Mouse (Mus musculus): ENCODE data around the gene Figla. TPM values are rescaled to one million over a fixed set of nuclear protein-coding genes. Genes with fewer than 3 reads are reported as not detected.
"Not testable (repeated sequence)": the region's sequence is repeated elsewhere in the genome, so short reads cannot be mapped to it uniquely, and the experiment has no call there.

The Figla gene
- polyA plus RNA-seq, 1 experiment from 2014 or later = not detected

DNA sequence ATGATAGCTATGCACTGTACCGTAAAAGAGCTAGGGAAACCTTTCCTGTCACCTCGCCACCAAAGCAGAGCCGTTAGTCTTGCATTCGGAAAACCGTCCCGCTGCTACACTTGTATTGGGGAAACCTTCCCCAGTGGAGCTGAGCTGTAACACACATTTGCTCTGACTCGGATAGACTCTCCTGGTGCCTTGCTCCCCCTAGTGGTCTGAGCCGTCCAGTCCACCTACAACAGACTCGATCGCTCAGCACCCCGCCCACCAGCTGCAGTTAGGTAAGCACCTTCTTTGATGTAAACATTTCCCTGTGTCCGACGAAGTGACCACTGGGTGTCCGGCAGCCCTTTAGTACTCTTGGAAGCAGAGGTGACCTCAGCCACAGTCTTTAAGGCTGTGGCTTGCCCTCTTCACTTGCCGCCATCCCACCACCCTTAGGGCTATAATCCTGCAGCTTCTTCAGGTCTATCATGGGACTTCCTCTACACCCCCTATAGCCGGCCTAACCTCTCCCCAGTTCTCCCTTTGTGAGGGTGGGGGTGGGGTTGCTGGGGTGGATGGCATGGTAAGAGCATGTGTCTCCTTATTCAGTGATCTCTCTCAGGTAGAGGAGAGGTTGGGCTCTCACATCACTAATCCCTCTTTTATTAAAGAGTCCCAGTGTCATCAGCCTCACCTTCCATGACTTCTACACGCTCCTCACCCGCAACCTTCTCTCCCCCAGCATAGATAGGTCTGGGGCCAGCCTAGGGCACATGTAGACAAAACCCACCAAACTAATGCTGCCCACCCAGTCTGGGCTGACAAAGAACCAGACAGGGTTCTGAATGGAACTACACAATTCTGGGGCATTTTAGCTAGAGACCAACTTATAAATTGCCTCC is 11.5 kb upstream of the Figla start:
- peak; percentile 93; the same call in 1 of the 2 replicates for ATAC-seq (ENCODE audit: low FRiP score, low read depth)
- 0 out of 2 replicates have a peak overlapping the region, but pooled peaks have one; percentile 36 for H3K9ac ChIP-seq

DNA sequence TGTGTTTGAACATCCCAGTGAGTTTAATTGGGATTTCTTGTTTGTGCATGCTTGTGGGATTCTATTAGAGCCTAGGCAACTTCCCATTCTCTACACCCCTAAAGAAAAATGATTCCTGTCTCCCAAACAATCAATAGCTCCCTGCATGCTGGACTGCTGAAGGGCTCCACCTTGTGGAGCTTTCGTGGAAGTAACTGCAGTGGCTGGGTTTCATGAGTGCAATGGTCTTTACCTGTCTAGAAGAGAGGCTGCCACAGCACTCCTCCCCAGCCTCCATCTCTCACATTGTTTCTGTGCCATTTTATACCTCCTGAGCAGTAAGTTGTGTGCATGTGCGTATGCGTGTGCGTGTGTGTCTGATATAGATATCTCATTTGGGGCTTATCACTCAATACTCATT is 6.0 kb upstream of the Figla start:
- Histone ChIP-seq H3K27me3 (no peaks in the 10 kb centered on the region), H3K4me3 (no peak overlapping the region), H3K36me3 (no peaks in the 10 kb centered on the region), H3K9me3 (no peaks in the 10 kb centered on the region), H3K4me1 (replicated peaks) (no peaks in the 10 kb centered on the region), H3K27ac (replicated peaks) (no peak overlapping the region), H3K4me2 (no peak overlapping the region), H3K9ac (no peak overlapping the region)
- WGBS = 39% methylated on average over 4 of the region's 4 CpGs
- ATAC-seq (ENCODE audit: low FRiP score, low read depth) = peak; percentile 69

More for the DNA sequence above, 11.5 kb upstream of the Figla start:
- Histone ChIP-seq H3K4me3 (peak overlapping the region; percentile 24), H3K9me3 (no peaks in the 10 kb centered on the region), H3K4me2 (peak overlapping the region; percentile 59), H3K4me1 (replicated peaks) (peaks cover 7% of the 10 kb centered on the region), H3K36me3 (no peaks in the 10 kb centered on the region), H3K27me3 (no peaks in the 10 kb centered on the region), H3K27ac (replicated peaks) (no peak overlapping the region)
- 13% methylated on average over 18 of the region's 18 CpGs for WGBS

DNA sequence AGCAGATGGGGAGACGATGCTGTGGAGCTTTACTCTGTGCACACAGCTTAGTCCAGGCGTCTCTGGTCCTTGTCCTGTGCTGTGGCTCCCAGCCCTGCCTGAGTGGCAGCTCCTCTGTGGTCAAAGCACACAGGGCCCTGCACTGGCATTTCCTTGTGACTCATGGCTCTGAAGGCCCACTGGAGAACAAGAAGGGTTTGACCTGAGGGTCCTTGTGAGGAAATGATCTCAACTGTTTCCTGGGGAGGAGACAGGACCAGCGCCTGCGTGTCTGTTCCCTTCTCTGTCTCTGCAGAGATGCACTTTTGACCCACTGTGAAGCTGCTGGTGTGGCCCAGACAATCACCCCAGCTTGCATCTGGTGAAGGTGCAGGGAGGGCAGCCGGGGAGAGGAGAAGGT is 1.2 kb upstream of the Figla start:
- H3K27me3 ChIP-seq; H3K9ac ChIP-seq; H3K36me3 ChIP-seq; ATAC-seq (ENCODE audit: low FRiP score, low read depth); H3K27ac ChIP-seq (replicated peaks); H3K9me3 ChIP-seq; H3K4me2 ChIP-seq; H3K4me3 ChIP-seq; H3K4me1 ChIP-seq (replicated peaks): not testable (repeated sequence)
- 77% methylated on average over 5 of the region's 5 CpGs for WGBS

- Histone ChIP-seq H3K4me2 (no peak overlapping the region), H3K9ac (no peak overlapping the region), H3K27me3 (no peaks in the 10 kb centered on the region), H3K36me3 (no peaks in the 10 kb centered on the region), H3K9me3 (no peaks in the 10 kb centered on the region), H3K4me3 (no peak overlapping the region), H3K4me1 (replicated peaks) (no peaks in the 10 kb centered on the region), H3K27ac (replicated peaks) (no peak overlapping the region)
- WGBS = 85% methylated on average over 23 of the region's 23 CpGs
- ATAC-seq (ENCODE audit: low FRiP score, low read depth) = no peak
Observed at GRCm38 (mm10) chr6:86016793-86017350, 901 bp downstream of the Figla start.

DNA sequence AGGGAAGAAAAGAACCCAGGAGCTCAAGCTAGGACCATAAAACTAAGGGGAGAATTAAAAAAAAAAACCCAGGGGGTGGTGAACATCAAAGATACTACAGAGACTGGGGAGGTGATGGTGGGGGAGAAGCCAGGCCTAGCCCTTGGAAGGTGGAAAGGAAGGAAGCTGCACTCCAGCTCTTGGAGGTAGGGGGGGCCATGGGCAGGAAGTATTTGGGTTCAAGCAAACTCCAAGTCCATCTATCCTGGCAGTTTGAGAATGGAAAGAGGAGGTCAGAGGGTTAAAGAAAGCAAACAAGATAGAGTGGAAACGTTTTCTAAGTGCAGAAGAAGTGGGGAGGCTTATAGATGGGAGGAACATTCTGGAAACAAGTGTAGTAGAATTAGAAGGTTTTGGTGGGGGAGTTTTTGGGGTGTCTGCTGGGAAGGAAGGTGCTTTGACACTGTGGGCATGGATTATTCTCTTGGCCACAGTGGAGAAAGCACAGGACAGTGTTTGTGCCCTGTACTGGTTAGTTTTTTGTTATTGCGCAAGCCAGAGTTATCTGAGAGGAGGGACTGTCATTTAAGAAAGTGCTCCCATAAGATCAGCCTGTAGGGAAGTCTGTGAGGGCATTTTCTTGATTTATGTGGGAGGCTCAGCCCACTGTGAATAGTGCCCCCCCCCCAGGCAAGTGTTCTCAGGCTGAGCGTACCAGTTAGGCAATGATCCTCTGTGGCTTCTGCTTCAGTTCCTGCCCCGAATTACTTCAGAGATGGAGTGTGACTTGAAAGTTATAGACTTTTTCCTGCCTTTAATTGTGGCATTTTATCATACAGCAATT is 3.7 kb downstream of the Figla start:
- Histone ChIP-seq H3K4me2 (no peak overlapping the region), H3K4me1 (replicated peaks) (no peaks in the 10 kb centered on the region), H3K27me3 (no peaks in the 10 kb centered on the region), H3K9me3 (no peaks in the 10 kb centered on the region), H3K9ac (no peak overlapping the region), H3K36me3 (no peaks in the 10 kb centered on the region), H3K4me3 (no peak overlapping the region), H3K27ac (replicated peaks) (no peak overlapping the region)
- WGBS = 65% methylated on average over 4 of the region's 4 CpGs
- ATAC-seq (ENCODE audit: low FRiP score, low read depth) = no peak

DNA sequence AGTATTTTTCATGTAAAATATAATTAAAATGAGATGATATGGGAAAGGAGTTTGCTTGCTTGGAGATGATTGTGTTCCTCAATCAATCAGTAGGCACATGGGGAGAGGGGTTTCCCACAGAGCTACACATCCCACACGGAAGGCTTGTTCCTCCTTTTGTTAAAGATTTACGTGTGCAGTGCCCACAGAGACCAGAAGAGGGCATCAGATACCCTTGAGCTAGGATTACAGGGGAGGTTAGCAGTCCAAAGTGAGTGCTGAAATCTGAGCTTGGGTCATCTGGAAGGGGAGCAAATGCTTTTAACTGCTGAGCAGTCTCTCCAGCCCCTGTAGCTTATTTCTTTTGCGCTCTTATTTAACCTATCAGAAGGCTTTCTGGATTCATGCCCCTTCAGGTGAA is 5.0 kb downstream of the Figla start:
- Histone ChIP-seq H3K27ac (replicated peaks) (no peak overlapping the region), H3K4me1 (replicated peaks) (no peaks in the 10 kb centered on the region), H3K4me2 (no peak overlapping the region), H3K4me3 (no peak overlapping the region), H3K9ac (no peak overlapping the region), H3K36me3 (no peaks in the 10 kb centered on the region), H3K9me3 (no peaks in the 10 kb centered on the region), H3K27me3 (no peaks in the 10 kb centered on the region)
- 23% methylated on average over 3 of the region's 3 CpGs for WGBS
- ATAC-seq (ENCODE audit: low FRiP score, low read depth) = no peak

GRCm38 (mm10) chr6:86026632-86027292 is 10.8 kb downstream of the Figla start:
- H3K4me3 ChIP-seq = no peak overlapping the region
- H3K9ac ChIP-seq = no peak overlapping the region
- 84% methylated on average over 8 of the region's 8 CpGs for WGBS
- H3K27ac ChIP-seq (replicated peaks) = no peak overlapping the region
- peaks cover 25% of the 10 kb centered on the region for H3K4me1 ChIP-seq (replicated peaks)
- no peaks in the 10 kb centered on the region for H3K27me3 ChIP-seq
- H3K4me2 ChIP-seq = no peak overlapping the region
- no peak for ATAC-seq (ENCODE audit: low FRiP score, low read depth)
- no peaks in the 10 kb centered on the region for H3K9me3 ChIP-seq
- H3K36me3 ChIP-seq = no peaks in the 10 kb centered on the region

- H3K9ac ChIP-seq = peak overlapping the region; percentile 86
- H3K27ac ChIP-seq (replicated peaks) = peak overlapping the region; percentile 93
- no peaks in the 10 kb centered on the region for H3K27me3 ChIP-seq
- H3K9me3 ChIP-seq = no peaks in the 10 kb centered on the region
- 46% methylated on average over 2 of the region's 2 CpGs for WGBS
- H3K4me2 ChIP-seq = peak overlapping the region; percentile 68
- H3K4me3 ChIP-seq = peak overlapping the region; percentile 63
- peaks cover 39% of the 10 kb centered on the region for H3K4me1 ChIP-seq (replicated peaks)
- peak; percentile 44; the same call in 1 of the 2 replicates for ATAC-seq (ENCODE audit: low FRiP score, low read depth)
- no peaks in the 10 kb centered on the region for H3K36me3 ChIP-seq
Observed at GRCm38 (mm10) chr6:86028150-86028549, 12.2 kb downstream of the Figla start.

DNA sequence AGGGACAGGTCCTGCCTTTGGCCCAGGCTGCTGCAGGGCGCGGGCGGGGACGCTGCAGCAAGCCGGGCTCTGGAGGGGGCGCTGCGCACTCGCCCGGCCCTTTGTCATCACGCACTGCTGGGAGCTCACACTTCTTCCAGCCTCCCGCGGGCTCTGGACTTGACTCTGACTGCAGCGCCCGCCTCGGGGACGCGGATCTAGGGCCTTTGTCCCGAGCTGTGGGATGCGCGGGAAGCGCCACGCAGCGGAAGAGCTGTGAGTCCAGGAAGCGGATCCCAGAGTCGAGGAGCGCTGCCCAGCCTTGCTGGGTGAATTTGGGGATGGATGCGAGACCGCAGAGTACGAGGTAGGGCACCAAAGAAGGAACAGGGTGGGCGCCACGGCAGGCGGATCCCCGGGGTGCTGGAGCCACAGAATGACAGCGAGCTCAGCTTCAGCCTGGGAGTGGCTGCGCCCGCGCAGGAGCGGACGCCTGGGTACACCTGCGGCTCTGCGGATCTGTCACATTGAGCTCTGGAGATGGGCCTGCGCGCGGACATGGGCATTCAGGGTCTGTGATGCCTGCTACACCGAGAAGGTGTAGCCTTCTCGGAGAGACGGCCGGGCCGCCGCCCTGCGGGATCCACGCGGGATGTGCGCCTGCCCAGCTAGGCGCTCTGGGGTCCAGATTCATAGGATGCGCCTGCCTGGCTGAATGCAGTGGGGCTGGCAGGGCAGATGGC is 12.8 kb downstream of the Figla start, which contains the start of gene Add2:
Gene Add2, plus strand, starts transcription at position 81 of the 722 bp plus-strand sequence.
- WGBS = under 1% methylated on average over 56 of the region's 56 CpGs
- no peaks in the 10 kb centered on the region for H3K36me3 ChIP-seq
- peak; percentile 86 for ATAC-seq (ENCODE audit: low FRiP score, low read depth)

DNA sequence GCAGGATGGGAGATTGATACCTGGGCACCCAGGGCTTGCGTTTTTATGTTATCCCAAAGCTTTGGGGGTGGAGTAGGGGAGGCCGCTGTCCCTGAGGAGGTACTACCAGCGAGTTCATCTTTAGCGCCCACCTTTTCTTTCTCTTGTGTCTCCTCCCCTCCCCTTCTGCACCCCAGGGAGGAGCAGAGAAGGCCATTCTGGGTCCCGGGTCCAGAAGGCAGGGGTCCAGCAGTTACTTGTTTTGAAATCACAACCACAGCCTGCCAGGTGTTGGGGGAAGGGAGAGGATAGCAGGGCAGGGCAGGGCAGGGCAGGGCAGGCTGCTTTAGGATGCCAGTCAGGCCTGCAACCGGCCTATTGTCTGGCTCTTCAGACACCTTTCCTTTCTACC is 13.3 kb downstream of the Figla start:
- peak overlapping the region; percentile 68 for H3K4me2 ChIP-seq
- 2% methylated on average over 6 of the region's 6 CpGs for WGBS
- no peaks in the 10 kb centered on the region for H3K9me3 ChIP-seq
- peak overlapping the region; percentile 93 for H3K27ac ChIP-seq (replicated peaks)
- 0 out of 2 replicates have a peak, but pooled peaks have one; percentile 12 for ATAC-seq (ENCODE audit: low FRiP score, low read depth)
- H3K36me3 ChIP-seq = no peaks in the 10 kb centered on the region
- H3K4me3 ChIP-seq = peak overlapping the region; percentile 63
- H3K9ac ChIP-seq = peak overlapping the region; percentile 86
- peaks cover 49% of the 10 kb centered on the region for H3K4me1 ChIP-seq (replicated peaks)
- H3K27me3 ChIP-seq = no peaks in the 10 kb centered on the region

More for the DNA sequence above, 12.8 kb downstream of the Figla start, which contains the start of gene Add2:
- Histone ChIP-seq H3K27ac (replicated peaks) (peak within 1 kb of the TSS; percentile 93), H3K4me2 (peak within 1 kb of the TSS; percentile 68), H3K4me1 (replicated peaks) (peaks cover 45% of the 10 kb centered on the region), H3K9me3 (no peaks in the 10 kb centered on the region), H3K27me3 (no peaks in the 10 kb centered on the region), H3K9ac (peak within 1 kb of the TSS; percentile 86), H3K4me3 (peak within 1 kb of the TSS; percentile 63)

GRCm38 (mm10) chr6:86031527-86031926 is 15.6 kb downstream of the Figla start:
- WGBS = 53% methylated on average over 2 of the region's 2 CpGs
- H3K4me3 ChIP-seq = peak overlapping the region; percentile 63
- no peaks in the 10 kb centered on the region for H3K27me3 ChIP-seq
- H3K9me3 ChIP-seq = no peaks in the 10 kb centered on the region
- H3K4me2 ChIP-seq = peak overlapping the region; percentile 68
- ATAC-seq (ENCODE audit: low FRiP score, low read depth) = no peak
- no peaks in the 10 kb centered on the region for H3K36me3 ChIP-seq
- peaks cover 49% of the 10 kb centered on the region for H3K4me1 ChIP-seq (replicated peaks)
- H3K9ac ChIP-seq = 0 out of 2 replicates have a peak overlapping the region, but pooled peaks have one; percentile 15
- no peak overlapping the region for H3K27ac ChIP-seq (replicated peaks)

Data from hindbrain, embryonic 15.5 days (tissue).